Mouse (Mus musculus) cerebellum, adult 2 months (tissue): Measurements from ENCODE around the gene Ppp3r2.

Experiments used
- CTCF ChIP-seq: fragments of 200-500 bp; IDR thresholded peaks from 2 replicates; pipeline ENCODE4 v1.5.1; 2011; ENCODE audit warnings: low read depth, mild to moderate bottlenecking, control low read depth, low read length, moderate library complexity, borderline replicate concordance; ENCODE audit not compliant: insufficient read depth
- POLR2A ChIP-seq: fragments of 200-500 bp; IDR thresholded peaks from 2 replicates; pipeline ENCODE4 v1.6.1; 2011; ENCODE audit warnings: low read length, control low read depth, borderline replicate concordance; ENCODE audit not compliant: insufficient read depth

GRCm38 (mm10) chr4:49729326-49729725, 47.5 kb upstream of the Ppp3r2 start:
- TF ChIP-seq CTCF (no peak), POLR2A (no peak)
